Mouse (Mus musculus): ENCODE measurements around the gene Gata5.
A peak's percentile ranks its signal among the peaks of the same experiment; 100 is the strongest.

Gata5 gene

DNA sequence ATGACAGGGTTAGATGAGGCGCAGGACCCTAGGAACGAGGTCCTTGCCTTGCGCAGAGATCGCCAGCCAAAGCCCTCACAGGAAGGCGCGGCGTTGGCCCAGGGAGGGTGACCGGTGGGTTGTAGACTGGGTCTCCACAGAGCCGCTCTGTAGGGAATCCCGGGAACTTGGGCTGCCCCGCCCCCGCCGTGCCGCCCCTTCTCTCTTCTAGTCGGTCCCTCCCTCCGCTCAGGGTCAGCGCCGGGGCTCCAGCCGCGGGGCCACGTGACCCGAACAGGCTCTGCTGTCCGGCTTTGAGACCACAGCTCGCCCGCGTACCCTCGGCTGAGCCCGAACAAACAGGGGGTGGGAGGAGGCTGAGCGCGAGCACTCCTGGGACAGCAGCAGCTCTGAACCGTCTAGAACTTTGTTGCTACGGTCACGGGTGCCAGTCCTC is at the start of gene Gata5:
Gata5 (minus strand) TSS at position 149 of the 436 bp plus-strand sequence.
- peak; percentile 72 for DNase-seq

DNA sequence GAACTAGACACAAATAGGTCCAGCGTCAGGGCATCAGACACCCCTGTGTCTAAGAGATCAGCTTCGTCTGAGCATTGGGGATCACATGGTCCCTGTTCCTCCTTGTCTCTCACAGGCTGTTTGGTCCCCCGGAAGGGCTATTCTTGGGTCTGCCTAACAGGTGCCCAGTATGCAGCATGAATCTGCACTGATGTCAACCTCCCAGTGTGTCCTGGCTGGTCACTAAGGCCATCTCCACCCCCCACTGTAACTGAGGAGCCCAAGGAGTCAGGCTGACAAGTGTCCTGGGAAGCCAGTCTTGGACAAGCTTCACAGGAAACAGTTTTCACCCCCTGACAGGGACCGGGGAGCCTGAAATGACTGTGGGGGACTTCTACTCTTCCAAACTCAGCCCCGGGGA is 42.2 kb upstream of the Gata5 start:
- DNase-seq, result no peak

DNA sequence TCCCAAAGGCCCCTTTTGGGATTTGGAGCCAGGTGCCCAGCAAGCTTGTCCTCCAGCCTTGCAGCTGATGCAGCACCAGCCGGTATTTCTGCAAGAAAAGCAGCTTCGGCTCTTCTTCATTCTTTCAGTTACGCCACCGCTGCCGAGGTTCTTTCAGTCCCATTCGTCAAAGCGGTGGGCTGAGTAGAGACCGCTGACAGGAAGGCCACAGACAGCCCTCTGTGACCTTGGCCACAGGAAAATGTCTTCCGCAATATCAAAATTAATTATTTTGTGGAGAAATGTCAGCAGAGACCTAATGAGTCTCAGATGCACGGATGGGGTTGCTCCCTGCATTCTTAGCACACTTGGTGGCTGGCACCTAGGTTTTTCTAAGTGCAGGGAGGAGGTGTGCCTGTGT is 38.8 kb upstream of the Gata5 start:
- DNase-seq, result no peak

DNA sequence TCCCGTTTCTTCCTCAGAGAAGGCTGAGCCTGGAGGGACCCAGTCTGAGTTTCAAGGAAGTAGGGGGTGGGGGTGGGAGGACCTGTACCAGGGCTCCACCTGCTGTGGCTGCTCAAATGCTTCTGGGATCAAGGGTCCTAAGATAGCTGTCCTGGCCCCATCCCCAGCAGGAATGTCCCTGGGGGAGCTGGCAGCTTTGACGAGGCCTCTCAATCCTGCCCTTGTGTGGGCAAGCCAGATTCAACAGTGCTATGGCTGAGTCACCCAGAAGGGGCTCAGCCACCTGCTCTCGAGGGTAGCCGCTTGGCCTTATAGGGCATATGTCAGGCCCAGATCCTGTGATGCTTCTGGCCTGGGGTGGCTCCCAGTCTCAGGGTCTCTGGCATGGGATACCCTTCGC is 33.9 kb upstream of the Gata5 start:
- DNase-seq, result no peak

DNA sequence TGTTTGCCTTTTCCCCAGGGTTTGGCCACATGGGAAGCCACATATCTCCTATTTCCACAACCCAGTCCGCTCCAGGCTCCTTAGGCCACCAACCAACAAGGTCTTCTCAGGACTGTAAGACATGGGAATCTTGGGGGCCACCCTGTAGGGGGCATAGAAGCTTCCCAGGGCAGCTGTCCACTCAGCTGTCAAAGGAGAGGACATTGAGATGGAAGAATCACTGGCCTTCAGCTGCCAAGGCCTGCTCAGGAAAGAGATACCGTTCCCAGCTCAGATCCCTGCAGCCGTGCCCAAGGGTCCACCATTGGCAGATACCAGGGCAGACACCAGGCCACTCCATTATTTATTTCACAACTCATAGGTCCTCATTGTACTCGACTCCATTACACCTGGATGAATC is 32.9 kb upstream of the Gata5 start:
- DNase-seq, result no peak

- no peak for DNase-seq
These were observed 28.9 kb upstream of the Gata5 start for GRCm38 (mm10) chr2:180363434-180363720.

DNA sequence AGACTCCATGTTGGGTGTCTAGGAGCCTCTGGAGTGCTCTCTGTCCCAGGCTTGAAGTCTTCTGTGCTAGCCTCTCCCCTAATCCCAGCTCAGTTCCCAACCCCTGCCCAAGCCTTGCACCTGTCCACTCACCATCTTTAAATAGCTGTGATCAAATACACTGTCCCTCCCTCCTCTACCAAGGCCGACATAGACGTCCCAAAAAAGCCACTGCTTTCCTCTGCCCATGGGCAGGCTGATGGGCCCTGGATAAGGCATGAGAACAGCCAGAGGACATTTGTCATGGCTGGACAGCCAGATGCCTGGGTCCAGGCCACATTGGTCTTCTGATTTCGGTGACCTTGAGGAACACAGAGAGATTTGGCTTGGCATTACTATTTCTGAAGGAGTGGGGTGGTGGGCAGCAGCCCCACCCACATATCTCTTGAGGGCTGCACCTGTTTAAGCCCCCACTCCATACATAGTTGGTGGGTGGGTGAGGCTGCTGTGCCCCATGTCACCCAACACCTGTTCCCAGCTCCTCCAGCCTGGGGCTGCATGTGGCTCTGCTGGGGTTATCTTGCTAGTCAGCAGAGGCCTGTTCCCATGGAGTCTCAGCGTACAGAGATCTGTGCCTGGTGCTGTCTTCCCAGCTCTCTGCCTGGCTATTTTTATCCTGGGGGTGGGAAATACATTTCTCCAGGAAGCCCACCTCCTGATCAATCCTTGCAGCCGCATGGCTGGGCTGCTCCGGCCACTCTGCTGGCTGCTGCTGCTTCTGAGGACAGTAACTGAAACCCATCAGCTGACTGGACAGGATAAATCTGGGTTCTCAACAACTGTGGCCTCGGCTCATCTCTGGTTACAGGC is 28.3 kb upstream of the Gata5 start:
- no peak for DNase-seq

- DNase-seq, result no peak
These were observed 24.6 kb upstream of the Gata5 start for GRCm38 (mm10) chr2:180359062-180359461.

GRCm38 (mm10) chr2:180353338-180353737 is 18.8 kb upstream of the Gata5 start:
- DNase-seq, result peak; percentile 56

DNA sequence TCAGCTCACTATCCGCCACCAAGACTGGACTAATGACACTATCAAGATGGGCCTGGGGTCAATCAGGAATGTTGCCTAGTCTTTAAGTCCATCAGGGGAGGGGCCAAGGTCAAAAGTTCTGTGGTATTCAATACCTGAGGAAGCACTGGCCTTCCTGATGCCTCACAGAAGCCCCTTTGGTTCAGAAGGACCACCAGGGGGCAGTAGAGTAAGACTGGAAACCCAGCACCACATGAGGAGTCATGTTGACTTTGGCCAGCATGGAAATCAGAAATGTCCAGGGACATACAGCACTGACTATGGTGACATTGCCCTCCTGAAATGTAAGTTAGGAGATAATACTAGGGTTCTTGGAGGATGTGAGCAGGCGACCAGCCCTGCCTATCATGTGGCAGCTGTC is 16.2 kb upstream of the Gata5 start:
- peak; percentile 57 for DNase-seq

DNA sequence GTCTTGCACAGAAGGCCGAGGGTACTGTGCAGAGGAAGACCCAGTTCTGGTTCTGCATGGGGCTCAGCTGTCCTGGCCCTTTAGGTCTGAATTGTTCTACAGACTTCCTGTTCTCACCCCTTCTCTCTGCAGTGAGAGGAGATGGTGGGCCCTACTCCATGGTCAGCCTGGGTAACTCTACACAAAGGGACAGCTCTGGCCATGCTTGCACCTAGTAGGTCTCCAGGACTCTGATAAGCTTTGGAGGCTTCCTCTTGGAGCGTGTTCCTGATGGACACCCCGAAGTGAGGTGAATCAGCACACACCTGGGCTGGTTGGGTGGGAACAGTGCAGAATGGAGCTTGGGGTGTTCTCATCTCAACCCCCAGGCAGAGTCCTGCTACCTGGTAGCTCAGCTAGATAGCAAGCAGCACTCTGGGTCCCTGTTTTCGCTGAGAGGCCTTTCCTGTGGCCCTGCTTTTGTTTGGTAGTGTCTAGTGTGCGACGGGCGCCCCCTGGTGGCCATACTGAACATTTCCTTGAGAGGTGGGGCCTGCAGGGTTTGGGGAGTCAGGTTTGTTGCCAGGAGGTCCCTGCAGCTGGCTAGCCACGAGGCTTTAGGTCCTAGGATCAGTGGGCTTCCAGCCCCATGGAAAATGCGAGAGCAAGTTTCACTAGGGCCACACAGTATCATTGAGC is 12.5 kb upstream of the Gata5 start:
- peak; percentile 87 for DNase-seq

DNA sequence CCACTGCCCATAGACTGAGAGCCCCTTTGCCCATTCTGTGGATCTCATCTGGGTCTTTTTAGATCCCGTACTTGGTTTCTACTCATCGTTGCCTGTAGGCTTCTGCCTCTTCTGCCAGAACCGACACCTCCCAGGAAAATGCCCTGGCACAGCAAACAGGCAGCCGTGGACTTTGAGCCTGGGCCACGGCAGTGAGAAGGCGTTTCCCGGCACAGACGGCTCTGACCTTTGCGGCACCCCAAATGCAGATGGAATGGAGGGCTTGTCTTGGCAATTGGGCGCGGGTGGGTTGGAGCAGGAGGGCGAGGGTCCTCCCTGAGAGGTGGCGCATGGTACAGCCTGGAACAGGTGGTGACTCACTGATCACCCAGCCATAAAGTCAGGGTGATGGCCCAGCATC is 8.6 kb upstream of the Gata5 start:
- peak; percentile 33 for DNase-seq

DNA sequence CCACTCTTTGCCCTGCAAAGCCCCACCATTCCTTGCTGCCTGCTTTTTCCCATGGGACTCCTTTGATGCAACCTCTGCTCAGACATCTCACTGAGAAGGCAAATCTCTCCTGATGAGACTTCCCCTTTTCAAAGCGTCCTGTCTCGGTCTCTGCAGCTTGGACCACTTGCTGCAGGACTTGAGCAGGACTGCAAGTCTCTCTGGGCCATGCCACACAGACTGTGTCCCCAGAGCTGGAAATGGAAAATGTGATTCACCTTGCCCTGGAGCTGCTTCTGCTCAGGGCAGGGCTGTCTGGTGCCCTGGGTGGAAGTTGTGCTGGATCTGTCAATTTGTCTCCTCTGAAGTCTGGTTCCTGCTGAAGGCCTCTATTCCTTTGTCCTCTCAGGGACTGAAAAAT is 7.7 kb upstream of the Gata5 start:
- no peak for DNase-seq

GRCm38 (mm10) chr2:180341229-180341628 is 6.7 kb upstream of the Gata5 start:
- DNase-seq, result no peak

DNA sequence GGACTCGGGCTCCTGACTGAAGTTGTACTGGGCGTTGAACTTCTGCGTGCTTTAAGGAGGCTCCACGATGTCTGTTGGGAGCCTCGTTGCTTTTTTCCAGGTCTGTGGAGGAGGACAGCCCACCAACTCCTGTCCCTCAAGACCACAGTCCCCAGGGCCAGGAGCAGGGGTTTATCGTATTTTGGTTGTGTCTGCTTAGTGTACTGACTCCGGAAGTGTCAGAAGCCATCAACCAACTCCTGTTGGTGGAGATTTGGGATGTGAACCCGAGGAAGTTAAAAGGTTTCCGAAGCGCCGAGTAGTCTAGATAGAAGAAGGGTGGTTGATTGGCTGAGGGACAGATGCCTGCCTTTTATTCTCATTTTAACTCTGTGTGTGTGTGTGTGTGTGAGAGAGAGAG is 5.4 kb upstream of the Gata5 start:
- DNase-seq, result no peak

DNA sequence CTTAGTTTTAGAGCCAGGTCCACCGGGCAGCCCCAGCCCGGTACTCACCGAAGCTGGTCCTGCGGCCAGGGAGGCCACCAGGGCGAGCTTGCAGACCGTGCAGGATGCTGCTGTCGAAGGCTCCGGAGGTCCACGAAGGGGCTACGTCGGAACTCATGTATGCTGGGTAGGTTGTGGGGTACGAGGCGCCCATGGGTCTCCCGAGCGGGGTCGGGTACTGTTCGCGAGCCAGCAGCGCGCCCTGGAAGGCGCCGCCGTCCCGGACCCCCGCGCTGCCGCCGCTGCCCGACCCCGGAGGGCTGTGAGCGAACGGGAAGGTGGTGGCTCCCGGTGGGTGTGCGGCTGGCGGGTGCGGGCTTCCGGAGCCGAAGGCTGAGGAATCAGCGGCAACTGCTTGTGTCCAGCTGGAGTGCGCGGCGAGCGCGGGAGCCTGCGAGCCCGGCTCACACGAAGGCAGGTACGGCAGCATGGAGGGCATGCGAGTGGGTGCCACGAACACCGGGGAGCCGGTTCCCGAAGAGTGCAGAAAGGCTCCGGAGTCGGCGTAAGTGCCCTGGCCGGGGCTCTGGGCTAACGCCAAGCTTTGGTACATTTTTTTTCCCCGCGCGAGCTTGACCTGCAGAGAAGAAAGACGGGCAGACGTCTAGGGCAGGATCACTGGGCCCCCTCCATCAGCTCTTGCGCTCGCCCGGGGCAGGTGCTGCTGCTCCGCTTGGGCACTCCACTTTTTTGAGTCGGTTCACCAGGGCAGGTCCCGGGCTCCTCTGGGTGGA is 535 bp downstream of the Gata5 start:
- peak; percentile 34 for DNase-seq

DNA sequence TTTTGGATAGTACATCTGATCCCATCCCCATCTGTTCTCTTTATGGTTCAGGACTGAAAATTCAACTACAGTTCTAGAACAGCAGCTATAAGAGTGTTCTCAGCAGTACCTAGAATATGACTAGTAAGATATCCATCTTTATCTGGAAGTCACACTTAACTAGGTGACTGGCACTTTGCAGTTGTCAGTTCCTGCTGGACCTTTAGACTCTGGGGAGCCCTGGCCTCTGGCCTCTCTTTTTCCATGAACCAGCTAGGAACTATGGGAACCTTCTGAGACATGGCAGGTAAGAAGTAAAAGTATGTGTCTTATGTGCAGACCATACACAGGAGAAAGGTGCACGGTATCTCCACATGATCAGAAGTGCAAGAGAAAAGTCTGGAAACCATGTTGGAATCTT is 5.0 kb downstream of the Gata5 start:
- no peak for DNase-seq

DNA sequence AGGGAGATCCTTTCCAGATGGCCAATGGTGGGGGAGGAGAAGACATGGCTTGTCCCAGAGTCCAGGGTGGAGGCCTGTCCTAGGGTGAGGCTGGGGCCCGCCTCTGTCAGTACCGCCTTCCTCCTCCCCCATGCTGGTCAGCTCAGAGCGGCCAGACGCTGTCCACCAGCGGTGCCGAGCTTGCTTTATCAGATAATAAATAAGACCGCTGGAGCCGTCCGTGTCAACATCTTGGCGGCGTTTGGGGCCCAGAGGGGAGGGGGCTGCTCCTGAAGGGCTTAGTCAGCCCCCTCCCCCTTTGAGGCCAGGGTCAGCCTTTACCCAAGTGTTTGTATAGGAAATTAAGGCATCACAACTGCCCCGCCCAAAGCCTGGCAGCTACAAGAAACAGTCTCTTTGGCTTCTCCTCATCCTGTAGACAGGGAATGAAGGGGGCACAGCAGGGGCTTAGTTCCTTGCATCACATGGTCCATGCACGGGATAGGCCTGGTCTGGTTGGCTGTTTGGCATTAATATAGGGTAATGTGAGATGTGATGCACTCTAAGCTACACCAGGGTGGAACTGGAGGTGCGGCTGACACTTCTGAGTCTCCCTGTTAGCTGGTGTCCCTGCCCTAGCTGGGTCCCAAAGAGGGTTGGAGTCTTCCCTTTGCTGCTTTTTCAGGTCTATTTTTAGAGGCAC is 11.7 kb downstream of the Gata5 start:
- DNase-seq, result peak; percentile 47

DNA sequence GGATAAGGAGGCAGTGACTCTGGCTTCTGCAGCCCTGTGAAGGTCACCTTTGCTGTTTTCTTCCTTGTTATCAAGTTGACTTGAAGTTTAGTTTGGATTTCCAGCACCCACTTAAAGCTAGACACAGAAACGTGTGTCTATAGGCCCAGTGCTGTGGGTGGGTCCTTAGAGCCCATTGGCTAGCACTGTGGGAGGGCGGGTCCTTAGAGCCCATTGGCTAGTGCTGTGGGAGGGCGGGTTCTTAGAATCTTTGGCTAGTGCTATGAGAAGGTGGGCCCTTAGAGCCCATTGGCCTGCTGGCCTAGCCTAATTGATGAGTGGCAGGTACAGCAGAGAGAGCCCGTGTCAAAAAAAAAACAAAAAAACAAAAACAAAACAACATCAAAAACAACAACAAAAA is 14.3 kb downstream of the Gata5 start:
- no peak for DNase-seq

GRCm38 (mm10) chr2:180317591-180317990 is 16.9 kb downstream of the Gata5 start:
- peak; percentile 30 for DNase-seq

DNA sequence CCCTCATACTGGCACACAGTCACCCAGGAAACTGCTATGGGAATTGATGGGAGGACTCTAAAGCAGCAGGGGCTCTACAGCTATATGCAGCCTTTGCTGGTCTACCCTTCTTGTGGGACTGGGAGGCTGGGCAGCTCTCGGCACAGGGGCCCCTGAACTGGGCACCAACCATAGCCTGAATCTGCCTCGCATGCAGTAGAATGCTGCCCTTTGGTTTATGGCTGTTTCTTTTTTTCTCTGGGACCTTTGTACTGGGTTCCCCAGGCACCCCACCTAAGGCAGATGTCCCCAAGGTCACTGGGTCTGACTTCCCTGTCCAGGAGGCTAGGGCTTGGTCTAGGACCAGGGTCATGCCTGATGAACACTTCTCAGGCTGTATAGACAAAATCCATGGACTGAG is 20.2 kb downstream of the Gata5 start:
- no peak for DNase-seq

GRCm38 (mm10) chr2:180311147-180311546 is 23.4 kb downstream of the Gata5 start:
- no peak for DNase-seq

- no peak for DNase-seq
These were observed 26.8 kb downstream of the Gata5 start for GRCm38 (mm10) chr2:180307680-180308079.

All from kidney, postnatal 10 days (tissue).